Mouse (Mus musculus): Measurements from ENCODE around the gene Pten.

Pten gene

GRCm38 (mm10) chr19:32756900-32757725, at the start of gene Pten:
Pten (plus strand) TSS chr19:32757497.
- DNase-seq: peak; percentile 98

GRCm38 (mm10) chr19:32708996-32709395, 48.3 kb upstream of the Pten start:
- no peak for DNase-seq

DNA sequence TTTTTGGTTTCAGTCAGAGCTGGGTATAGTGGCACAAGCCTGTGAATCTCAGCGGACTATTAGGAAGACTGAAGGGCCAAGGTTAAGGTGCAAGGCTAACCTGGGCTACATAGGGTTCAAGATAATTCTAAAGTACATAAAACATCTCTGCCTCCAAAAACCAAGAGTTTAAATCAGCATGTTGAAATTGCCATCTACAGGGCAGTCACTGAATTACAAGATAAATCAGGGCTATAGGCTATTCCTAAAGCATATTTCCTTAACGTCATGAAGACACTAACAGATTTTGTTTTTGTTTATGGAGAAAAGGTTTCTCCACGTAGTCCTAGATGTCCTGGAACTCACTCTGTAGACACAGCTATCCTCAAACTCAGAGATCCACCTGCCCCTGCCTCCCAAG, 47.0 kb upstream of the Pten start:
- DNase-seq: peak; percentile 16

GRCm38 (mm10) chr19:32711761-32712541, 45.3 kb upstream of the Pten start:
- DNase-seq: peak; percentile 93

DNA sequence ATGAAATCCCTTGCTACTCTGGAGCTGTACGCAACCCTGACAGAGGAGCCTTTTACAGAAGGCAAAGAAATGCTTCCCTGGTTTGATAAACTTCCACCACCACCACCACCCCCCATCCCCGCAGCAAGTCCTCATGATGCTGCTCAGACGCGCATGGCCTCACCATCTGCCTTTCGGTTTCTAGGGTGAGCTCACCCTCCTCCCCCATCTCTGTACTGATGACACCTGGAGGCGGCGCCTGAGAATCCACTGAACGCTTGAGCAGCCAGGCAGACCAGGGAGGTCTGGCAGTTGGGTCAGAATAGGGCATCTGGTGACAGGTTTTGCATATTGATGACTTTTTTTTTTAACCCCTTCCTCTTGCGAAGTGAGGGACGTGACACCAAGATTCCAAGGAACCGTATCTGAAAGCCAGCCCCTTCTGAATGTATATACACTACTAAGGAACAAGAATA, 44.7 kb upstream of the Pten start:
- DNase-seq: peak; percentile 80

GRCm38 (mm10) chr19:32713471-32713870, 43.8 kb upstream of the Pten start:
- DNase-seq: no peak

DNA sequence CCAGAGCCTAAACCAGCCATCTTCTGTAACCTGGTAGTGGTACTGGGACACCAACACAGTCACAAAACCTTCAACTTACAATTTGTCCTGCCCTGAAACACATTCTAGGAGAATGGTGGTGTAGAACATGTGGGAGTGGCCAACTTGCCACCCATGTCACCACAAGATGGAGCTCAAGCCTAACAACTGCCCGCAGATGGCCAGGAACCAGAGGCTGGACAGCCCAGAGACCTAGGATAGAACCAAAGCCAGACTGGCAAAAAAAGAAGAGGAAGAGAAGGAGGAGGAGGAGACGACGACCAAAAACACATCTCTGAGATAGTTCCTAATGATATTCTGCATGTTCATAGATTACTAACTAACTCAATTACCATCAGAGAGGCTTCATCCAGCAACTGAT, 42.1 kb upstream of the Pten start:
- peak; percentile 89 for DNase-seq

- no peak for DNase-seq
These were observed 41.6 kb upstream of the Pten start for GRCm38 (mm10) chr19:32715681-32716080.

DNA sequence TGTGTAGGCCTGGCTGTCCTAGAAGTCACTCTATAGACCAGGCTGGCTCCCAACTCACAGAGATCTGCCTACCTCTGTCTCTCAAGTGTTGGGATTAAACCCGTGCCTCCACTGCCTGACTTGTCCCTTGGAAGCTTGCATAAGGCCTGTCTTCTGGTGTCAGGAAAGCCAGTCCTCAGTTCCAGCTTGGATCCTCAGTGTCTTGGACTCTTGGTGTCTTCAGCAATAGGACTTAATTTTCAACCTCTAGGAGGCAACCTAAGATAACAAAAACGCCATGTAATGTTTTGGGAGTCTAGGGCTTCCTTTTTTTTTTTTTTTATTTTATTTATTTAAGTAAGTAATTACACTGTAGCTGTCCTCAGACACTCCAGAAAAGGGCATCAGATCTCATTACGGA, 39.7 kb upstream of the Pten start:
- no peak for DNase-seq

DNA sequence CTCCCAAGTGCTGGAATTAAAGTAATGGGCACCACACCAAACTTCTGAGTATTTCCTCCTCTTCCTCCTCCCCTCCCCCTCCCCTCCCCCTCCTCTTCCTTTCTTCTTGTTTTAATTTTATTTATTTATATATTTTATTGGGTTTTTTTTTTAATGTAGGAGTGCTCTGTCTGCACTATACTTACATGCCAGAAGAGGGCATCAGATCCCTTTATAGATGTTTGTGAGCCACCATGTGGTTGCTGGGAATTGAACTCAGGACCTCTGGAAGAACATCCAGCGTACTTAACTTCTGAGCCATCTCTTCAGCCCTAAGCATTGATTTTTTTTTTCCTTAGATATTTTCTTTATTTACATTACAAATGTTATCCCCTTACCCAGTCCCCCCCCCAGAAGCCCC, 37.0 kb upstream of the Pten start:
- no peak for DNase-seq

- no peak for DNase-seq
These were observed 33.5 kb upstream of the Pten start for GRCm38 (mm10) chr19:32723817-32724216.

- no peak for DNase-seq
These were observed 30.6 kb upstream of the Pten start for GRCm38 (mm10) chr19:32726451-32727325.

- DNase-seq: no peak
These were observed 27.5 kb upstream of the Pten start for GRCm38 (mm10) chr19:32729785-32730184.

DNA sequence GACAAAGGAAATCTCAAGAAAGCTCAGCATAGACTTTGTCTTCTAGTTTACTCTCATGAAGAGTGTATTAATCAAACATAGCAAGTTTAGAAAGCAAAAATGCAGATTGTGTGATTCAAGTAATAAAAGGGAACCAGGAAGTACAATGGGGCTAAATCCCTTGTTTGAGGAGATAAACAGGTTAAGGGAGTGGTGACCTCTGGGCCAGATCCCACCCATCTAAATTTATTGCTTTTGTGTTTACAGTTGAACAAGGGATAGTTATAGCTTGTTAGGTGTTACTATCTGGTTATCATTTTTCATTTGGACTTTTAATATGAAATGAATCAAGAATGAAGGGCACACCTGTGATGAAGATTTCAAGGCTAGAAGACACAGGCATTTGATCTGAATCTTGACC, 24.4 kb upstream of the Pten start:
- DNase-seq: no peak

- DNase-seq: no peak
These were observed 19.5 kb upstream of the Pten start for GRCm38 (mm10) chr19:32737844-32738243.

DNA sequence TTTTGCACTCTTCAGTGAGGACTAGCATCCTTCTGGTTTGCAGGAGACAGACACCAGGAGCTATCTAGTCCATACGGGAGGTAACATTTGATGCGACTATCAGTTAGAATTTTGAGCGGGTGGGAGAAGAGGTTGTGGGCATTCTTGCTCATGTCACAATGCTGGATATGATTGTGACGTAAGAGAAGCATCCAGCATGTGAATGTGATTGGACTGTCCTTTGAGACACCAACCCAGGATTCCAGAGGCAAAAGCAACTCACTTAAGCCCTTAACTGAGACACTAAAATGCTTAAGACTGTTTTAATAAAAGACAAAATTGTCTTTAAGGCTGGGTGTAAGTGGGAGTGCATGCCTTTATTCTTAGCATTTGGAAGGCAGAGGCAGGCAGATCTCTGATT, 17.6 kb upstream of the Pten start, which contains the start of gene Atad1:
Gene Atad1, minus strand, starts transcription at position 101 of the 400 bp plus-strand sequence.
- no peak for DNase-seq

DNA sequence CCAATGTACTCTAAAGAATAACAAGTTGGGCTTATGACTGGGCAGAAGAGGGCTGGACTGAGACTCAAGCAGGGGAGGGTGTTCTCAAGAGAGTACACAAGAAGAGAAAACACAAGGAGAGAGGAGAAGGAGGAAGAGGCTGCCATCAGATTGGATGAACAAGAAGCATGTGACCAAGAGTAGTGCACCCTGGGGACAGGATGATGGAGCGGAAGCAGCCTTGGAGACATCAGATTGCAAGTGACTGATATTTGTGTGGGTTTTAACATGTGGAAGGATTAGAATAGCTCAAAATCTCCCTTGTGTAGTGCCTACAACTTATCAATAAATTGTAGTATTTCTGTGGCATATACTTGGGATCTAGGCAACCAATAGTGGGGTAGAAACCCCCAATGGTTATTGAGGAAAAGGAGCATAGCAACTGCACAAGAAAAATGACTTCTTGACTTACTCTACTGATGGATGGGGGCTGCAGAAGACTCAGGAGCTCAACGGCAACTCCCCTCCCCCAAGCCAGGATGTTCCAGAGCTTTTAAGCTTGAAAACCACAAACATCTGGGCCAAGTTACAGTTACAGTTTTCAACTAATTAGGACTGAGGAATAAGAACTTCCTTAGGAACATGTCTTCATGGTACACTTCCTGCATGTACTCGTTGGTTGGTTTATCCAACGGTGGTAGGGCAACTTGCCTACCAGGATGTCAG, 16.5 kb upstream of the Pten start:
- DNase-seq: no peak

GRCm38 (mm10) chr19:32749425-32749824, 7.9 kb upstream of the Pten start:
- DNase-seq: peak; percentile 63

DNA sequence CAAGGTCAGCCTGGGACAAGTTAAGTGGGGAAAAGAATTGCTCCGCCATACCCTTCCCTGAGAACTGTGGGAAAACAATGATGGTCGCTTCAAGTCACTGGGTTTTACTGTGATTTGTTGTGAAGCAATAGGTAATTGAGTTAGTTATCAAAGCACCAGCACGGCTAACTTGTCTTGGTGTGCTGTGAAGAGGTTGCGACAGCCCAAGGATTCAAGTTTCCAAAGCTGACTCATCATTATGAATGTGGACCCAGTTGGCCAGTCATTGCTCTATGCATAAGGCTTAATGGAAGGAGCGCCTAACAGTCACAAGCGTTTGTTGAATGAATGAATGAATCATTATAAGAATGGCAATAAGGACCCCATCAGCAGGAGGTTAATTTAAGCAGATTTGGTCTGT, 4.9 kb upstream of the Pten start:
- no peak for DNase-seq

- DNase-seq: no peak
These were observed 3.9 kb upstream of the Pten start for GRCm38 (mm10) chr19:32753386-32753785.

GRCm38 (mm10) chr19:32754188-32755000, 2.9 kb upstream of the Pten start:
- no peak for DNase-seq

Measured in lung, postnatal 10 days (tissue).